In genomic region chrX:42142620-42143019, GRCm38 (mm10) we compare ENCODE assay signal across 14 mouse cellular contexts.
"Had no signal": no experiment of that assay in that cellular context is flagged by ENCODE, and none has a peak within 500 bp of the region (broad histone marks: within the 10 kb centered on the region; RNA-seq: fewer than 3 reads in every experiment).

No protein-coding gene starts in this region.

- H3K4me1 ChIP-seq: limb, embryonic 12.5 days; midbrain, embryonic 12.5 days had no signal

- H3K4me3 ChIP-seq: limb, embryonic 12.5 days; midbrain, embryonic 12.5 days had no signal

- H3K36me3 ChIP-seq: limb, embryonic 12.5 days; midbrain, embryonic 12.5 days had no signal

- H3K27ac ChIP-seq: limb, embryonic 12.5 days; liver, embryonic 14.5 days; midbrain, embryonic 12.5 days had no signal

- H3K9me3 ChIP-seq: limb, embryonic 12.5 days; midbrain, embryonic 12.5 days had no signal

- DNase-seq: kidney, adult 8-10 months; kidney, postnatal 25 days; liver; lung, adult 2 months; lung, postnatal 36 days; right cerebral cortex, adult 18-20 months; right cerebral cortex, postnatal 25 days; thymus, adult 18-20 months; thymus, postnatal 25 days had no signal

- ATAC-seq: lung, postnatal 0 days; midbrain, embryonic 16.5 days had no signal

- H3K27me3 ChIP-seq: limb, embryonic 12.5 days; midbrain, embryonic 12.5 days had no signal

- H3K9ac ChIP-seq: limb, embryonic 12.5 days; liver, embryonic 14.5 days; midbrain, embryonic 12.5 days had no signal

- H3K4me2 ChIP-seq: limb, embryonic 12.5 days; midbrain, embryonic 12.5 days had no signal
